Mouse (Mus musculus) MEL (cell line): ENCODE results near the gene Sdc1. TPM values are rescaled to one million over a fixed set of nuclear protein-coding genes. Genes with fewer than 3 reads are reported as not detected.

ENCODE experiments used
- DNase-seq: peaks from one replicate; pipeline ENCODE4 v3.0.0; 2011; ENCODE audit warnings: low read depth, low spot score
- H3K27ac ChIP-seq: 2 replicates; pipeline ENCODE4 v1.5.1; 2012; ENCODE audit warnings: low read depth, mild to moderate bottlenecking, control low read depth, low read length, moderate library complexity; ENCODE audit not compliant: control insufficient read depth
- H3K27me3 ChIP-seq, 2 experiments: fragments of 150-350 bp in 1 of 2; sonication (generic) in 1 of 2; 2 replicates each; pipeline ENCODE4 v1.6.1; 2012; ENCODE audit warnings: low read length in 2 of 2, mild to moderate bottlenecking in 2 of 2, improper control_type of control experiment in 1 of 2, moderate library complexity in 1 of 2; ENCODE audit not compliant: insufficient read depth in 2 of 2, control insufficient read depth in 1 of 2
- H3K36me3 ChIP-seq, 2 experiments: 2 replicates each; pipeline ENCODE4 v1.6.1; 2012 to 2014; ENCODE audit warnings: low read length in 2 of 2, improper control_type of control experiment in 1 of 2, inconsistent platforms in 1 of 2, mild to moderate bottlenecking in 1 of 2; ENCODE audit not compliant: insufficient read depth in 2 of 2, control insufficient read depth in 1 of 2
- H3K4me1 ChIP-seq, 2 experiments: fragments of 150-350 bp in 1 of 2; sonication (generic) in 1 of 2; 2 replicates each; pipeline ENCODE4 v1.6.1; 2012; ENCODE audit warnings: low read length in 2 of 2, improper control_type of control experiment in 1 of 2, mild to moderate bottlenecking in 1 of 2; ENCODE audit not compliant: insufficient read depth in 2 of 2, control insufficient read depth in 1 of 2
- H3K4me3 ChIP-seq, 2 experiments: fragments of 150-350 bp in 1 of 2; sonication (generic) in 1 of 2; 2 replicates each; pipeline ENCODE4 v1.5.1; 2012; ENCODE audit warnings: low read depth in 2 of 2, low read length in 2 of 2, mild to moderate bottlenecking in 2 of 2, moderate library complexity in 2 of 2, control low read depth in 1 of 2, improper control_type of control experiment in 1 of 2; ENCODE audit not compliant: control insufficient read depth in 1 of 2, insufficient read depth in 1 of 2
- H3K79me2 ChIP-seq: 2 replicates; pipeline ENCODE4 v1.6.1; 2012; ENCODE audit warnings: mild to moderate bottlenecking, low read length, moderate library complexity; ENCODE audit not compliant: control insufficient read depth, poor library complexity, insufficient read depth
- H3K9ac ChIP-seq: 2 replicates; pipeline ENCODE4 v1.6.1; 2012; ENCODE audit warnings: low read depth, mild to moderate bottlenecking, control low read depth, low read length, moderate library complexity; ENCODE audit not compliant: control insufficient read depth, poor library complexity, severe bottlenecking
- H3K9me3 ChIP-seq: fragments of 150-350 bp; sonication (generic); replicated peaks from 2 replicates; pipeline ENCODE4 v1.6.1; 2012; ENCODE audit warnings: mild to moderate bottlenecking, low read length, improper control_type of control experiment, moderate library complexity; ENCODE audit not compliant: insufficient read depth
- BHLHE40 ChIP-seq: IDR thresholded peaks from 2 replicates; pipeline ENCODE4 v1.6.1; 2012; ENCODE audit warnings: low read depth, mild to moderate bottlenecking, inconsistent platforms, low read length, improper control_type of control experiment, borderline replicate concordance
- CHD2 ChIP-seq: IDR thresholded peaks from 2 replicates; pipeline ENCODE4 v1.6.1; 2011; ENCODE audit warnings: low read length, improper control_type of control experiment
- CTCF ChIP-seq, 3 experiments: IDR thresholded peaks in 2 of 3; conservative IDR thresholded peaks in 1 of 3; 2 replicates each; pipeline ENCODE4 v1.5.1; 2011 to 2012; ENCODE audit warnings: low read length in 3 of 3, low read depth in 2 of 3, mild to moderate bottlenecking in 2 of 3, improper control_type of control experiment in 1 of 3, inconsistent platforms in 1 of 3, mixed read lengths in 1 of 3, moderate library complexity in 1 of 3; ENCODE audit not compliant: control insufficient read depth in 1 of 3, insufficient read depth in 1 of 3, poor library complexity in 1 of 3, severe bottlenecking in 1 of 3
- E2F4 ChIP-seq: IDR thresholded peaks from 2 replicates; pipeline ENCODE4 v1.6.1; 2011; ENCODE audit warnings: low read depth, low read length, improper control_type of control experiment, borderline replicate concordance
- ELF1 ChIP-seq: IDR thresholded peaks from 2 replicates; pipeline ENCODE4 v1.6.1; 2014; ENCODE audit warnings: low read depth, mild to moderate bottlenecking, inconsistent platforms, low read length, improper control_type of control experiment, moderate library complexity
- EP300 ChIP-seq, 2 experiments: IDR thresholded peaks; 2 replicates each; pipeline ENCODE4 v1.6.1; 2011; ENCODE audit warnings: improper control_type of control experiment in 2 of 2, low read length in 2 of 2, low read depth in 1 of 2, mild to moderate bottlenecking in 1 of 2
- ETS1 ChIP-seq: IDR thresholded peaks from 2 replicates; pipeline ENCODE4 v1.6.1; 2012; ENCODE audit warnings: low read depth, mild to moderate bottlenecking, inconsistent platforms, low read length, improper control_type of control experiment, moderate library complexity
- GABPA ChIP-seq: IDR thresholded peaks from 2 replicates; pipeline ENCODE4 v1.6.1; 2012; ENCODE audit warnings: low read depth, mild to moderate bottlenecking, inconsistent platforms, low read length, improper control_type of control experiment, moderate library complexity
- GATA1 ChIP-seq: IDR thresholded peaks from 2 replicates; pipeline ENCODE4 v1.6.1; 2011; ENCODE audit warnings: low read depth, low read length, improper control_type of control experiment
- HCFC1 ChIP-seq: IDR thresholded peaks from 2 replicates; pipeline ENCODE4 v1.6.1; 2012; ENCODE audit warnings: low read depth, mild to moderate bottlenecking, inconsistent platforms, low read length, improper control_type of control experiment, moderate library complexity
- JUND ChIP-seq: IDR thresholded peaks from 2 replicates; pipeline ENCODE4 v1.6.1; 2011; ENCODE audit warnings: low read depth, mild to moderate bottlenecking, improper control_type of control experiment, low read length
- KAT2A ChIP-seq: conservative IDR thresholded peaks from 2 replicates; pipeline ENCODE4 v1.6.1; 2012; ENCODE audit warnings: low read depth, low read length, improper control_type of control experiment, inconsistent platforms
- MAFK ChIP-seq: IDR thresholded peaks from 2 replicates; pipeline ENCODE4 v1.6.1; 2011; ENCODE audit warnings: low read depth, mild to moderate bottlenecking, low read length, improper control_type of control experiment, borderline replicate concordance
- MAZ ChIP-seq: IDR thresholded peaks from 2 replicates; pipeline ENCODE4 v1.6.1; 2012; ENCODE audit warnings: low read depth, mild to moderate bottlenecking, inconsistent platforms, low read length, improper control_type of control experiment
- MEF2A ChIP-seq: IDR thresholded peaks from 2 replicates; pipeline ENCODE4 v1.6.1; 2014; ENCODE audit warnings: low read depth, mild to moderate bottlenecking, inconsistent platforms, low read length, improper control_type of control experiment; ENCODE audit not compliant: poor library complexity, insufficient replicate concordance, severe bottlenecking; ENCODE audit errors: extremely low read depth
- MXI1 ChIP-seq: IDR thresholded peaks from 2 replicates; pipeline ENCODE4 v1.6.1; 2011; ENCODE audit warnings: mild to moderate bottlenecking, low read depth, low read length, improper control_type of control experiment
- MYB ChIP-seq: IDR thresholded peaks from 2 replicates; pipeline ENCODE4 v1.6.1; 2011; ENCODE audit warnings: mild to moderate bottlenecking, low read depth, low read length, improper control_type of control experiment
- MYC ChIP-seq: IDR thresholded peaks from 2 replicates; pipeline ENCODE4 v1.6.1; 2011; ENCODE audit warnings: low read depth, mild to moderate bottlenecking, low read length, improper control_type of control experiment, moderate library complexity
- NELFE ChIP-seq: IDR thresholded peaks from 2 replicates; pipeline ENCODE4 v1.6.1; 2011; ENCODE audit warnings: low read depth, low read length, improper control_type of control experiment
- POLR2AphosphoS2 ChIP-seq: IDR thresholded peaks from 2 replicates; pipeline ENCODE4 v1.6.1; 2011; ENCODE audit warnings: low read length, improper control_type of control experiment
- POLR2AphosphoS5 ChIP-seq: IDR thresholded peaks from 2 replicates; pipeline ENCODE4 v1.6.1; 2012; ENCODE audit warnings: low read depth, borderline replicate concordance, mild to moderate bottlenecking, inconsistent platforms, low read length, moderate library complexity, mixed read lengths
- RAD21 ChIP-seq: IDR thresholded peaks from 2 replicates; pipeline ENCODE4 v1.6.1; 2011; ENCODE audit warnings: mild to moderate bottlenecking, low read depth, low read length, improper control_type of control experiment
- RCOR1 ChIP-seq: IDR thresholded peaks from 2 replicates; pipeline ENCODE4 v1.6.1; 2012; ENCODE audit warnings: low read depth, mild to moderate bottlenecking, inconsistent platforms, low read length, improper control_type of control experiment
- SIN3A ChIP-seq: IDR thresholded peaks from 2 replicates; pipeline ENCODE4 v1.6.1; 2012; ENCODE audit warnings: low read length, improper control_type of control experiment, inconsistent platforms
- SMC3 ChIP-seq: IDR thresholded peaks from 2 replicates; pipeline ENCODE4 v1.6.1; 2011; ENCODE audit warnings: low read depth, low read length, improper control_type of control experiment
- TAL1 ChIP-seq: IDR thresholded peaks from 2 replicates; pipeline ENCODE4 v1.6.1; 2012; ENCODE audit warnings: mild to moderate bottlenecking, inconsistent platforms, low read length, moderate library complexity, mixed read lengths
- TCF12 ChIP-seq: IDR thresholded peaks from 2 replicates; pipeline ENCODE4 v1.6.1; 2014; ENCODE audit warnings: low read depth, mild to moderate bottlenecking, inconsistent platforms, low read length, improper control_type of control experiment, moderate library complexity
- UBTF ChIP-seq: IDR thresholded peaks from 2 replicates; pipeline ENCODE4 v1.6.1; 2012; ENCODE audit warnings: low read depth, mild to moderate bottlenecking, inconsistent platforms, low read length, improper control_type of control experiment, moderate library complexity, borderline replicate concordance; ENCODE audit not compliant: insufficient read depth
- USF1 ChIP-seq: IDR thresholded peaks from 2 replicates; pipeline ENCODE4 v1.6.1; 2014; ENCODE audit warnings: low read depth, mild to moderate bottlenecking, inconsistent platforms, low read length, improper control_type of control experiment, moderate library complexity
- USF2 ChIP-seq, 2 experiments: IDR thresholded peaks; 2 replicates each; pipeline ENCODE4 v1.6.1; 2011 to 2012; ENCODE audit warnings: improper control_type of control experiment in 2 of 2, low read length in 2 of 2, borderline replicate concordance in 1 of 2, inconsistent platforms in 1 of 2, low read depth in 1 of 2, mild to moderate bottlenecking in 1 of 2; ENCODE audit not compliant: insufficient read depth in 1 of 2
- ZC3H11A ChIP-seq: IDR thresholded peaks from 2 replicates; pipeline ENCODE4 v1.6.1; 2012; ENCODE audit warnings: low read depth, mild to moderate bottlenecking, inconsistent platforms, low read length, improper control_type of control experiment
- ZKSCAN1 ChIP-seq: IDR thresholded peaks from 2 replicates; pipeline ENCODE4 v1.6.1; 2012; ENCODE audit warnings: low read depth, mild to moderate bottlenecking, inconsistent platforms, low read length, improper control_type of control experiment, moderate library complexity
- ZMIZ1 ChIP-seq: IDR thresholded peaks from 2 replicates; pipeline ENCODE4 v1.6.1; 2012; ENCODE audit warnings: low read depth, mild to moderate bottlenecking, inconsistent platforms, low read length, improper control_type of control experiment, moderate library complexity
- ZNF384 ChIP-seq: IDR thresholded peaks from 2 replicates; pipeline ENCODE4 v1.6.1; 2012; ENCODE audit warnings: low read depth, mild to moderate bottlenecking, inconsistent platforms, low read length, improper control_type of control experiment
- polyA plus RNA-seq, 2 experiments: library from polyadenylated mRNA; stranded (reverse) in 1 of 2; unstranded in 1 of 2; fragments of >175 nt in 1 of 2; fragments of >200 nt in 1 of 2; gene quantifications; 2 replicates each; pipeline versions ENCODE4 v1.2.1 to v1.2.4; 2012; ENCODE audit warnings: low replicate concordance in 2 of 2, low read depth in 1 of 2; ENCODE audit not compliant: insufficient read length in 2 of 2, insufficient read depth in 1 of 2, missing spikeins in 1 of 2
- total RNA-seq: library from RNA; depleted of rRNA; stranded (reverse); fragments of 300-350 nt; gene quantifications from 2 replicates; pipeline ENCODE4 v1.2.3, GENCODE M21; 2012; rRNA removed

Gene Sdc1
- 25.3 and 32.3 TPM in 2 replicates for total RNA-seq
- polyA plus RNA-seq: 10 to 100 TPM in 1 of 2 experiments, not detected in 1; 33.6 TPM

GRCm38 (mm10) chr12:8770946-8771843, at the start of gene Sdc1:
Gene Sdc1, plus strand, starts transcription at chr12:8771323.
- H3K9ac ChIP-seq: peak within 1 kb of the TSS; percentile 90
- H3K9me3 ChIP-seq: no peaks in the 10 kb centered on the region
- peak within 1 kb of the TSS; percentile 47 for H3K27ac ChIP-seq
- peaks cover 23% of the 10 kb centered on the region for H3K79me2 ChIP-seq
- peak; percentile 91 for DNase-seq
- H3K27me3 ChIP-seq: no peaks in the 10 kb centered on the region
- peaks cover 0 to 15% of the 10 kb centered on the region in 2 experiments; a peak in 2 of 4 replicates for H3K4me1 ChIP-seq
- peaks cover 0 to 7% of the 10 kb centered on the region in 2 experiments; a peak in 2 of 4 replicates for H3K36me3 ChIP-seq
- H3K4me3 ChIP-seq: peak within 1 kb of the TSS; percentile 86 to 87
- no peak for TF ChIP-seq POLR2AphosphoS5
- peak; percentile 5 for TF ChIP-seq RAD21
- TF ChIP-seq MXI1: peak; percentile 80; the same call in 1 of the 2 replicates
- no peak for TF ChIP-seq JUND
- no peak for TF ChIP-seq GABPA
- TF ChIP-seq USF2 (IDR thresholded peaks at IDR 0.05; ENCODE audit: borderline replicate concordance in 1 of 2, insufficient read depth in 1 of 2, low read depth in 1 of 2, low read length in 2 of 2): no peak
- no peak for TF ChIP-seq POLR2AphosphoS2
- no peak for TF ChIP-seq ELF1
- TF ChIP-seq EP300 (IDR thresholded peaks at IDR 0.05; ENCODE audit: low read depth in 1 of 2, low read length in 2 of 2): no peak
- TF ChIP-seq TCF12: no peak; the same call in 1 of the 2 replicates
- no peak for TF ChIP-seq ZNF384
- no peak for TF ChIP-seq MEF2A
- 0 out of 2 replicates have a peak, but pooled peaks have one; percentile 26 for TF ChIP-seq ETS1
- TF ChIP-seq TAL1: no peak
- no peak for TF ChIP-seq GATA1
- TF ChIP-seq CHD2: no peak
- TF ChIP-seq KAT2A: no peak
- no peak for TF ChIP-seq USF1
- no peak for TF ChIP-seq ZKSCAN1
- TF ChIP-seq ZMIZ1: peak; percentile 72; the same call in 1 of the 2 replicates
- TF ChIP-seq E2F4: no peak; the same call in 1 of the 2 replicates
- TF ChIP-seq MYC: no peak
- TF ChIP-seq SIN3A: no peak
- TF ChIP-seq BHLHE40: no peak
- TF ChIP-seq RCOR1: no peak
- 0 out of 2 replicates have a peak, but pooled peaks have one; percentile 25 for TF ChIP-seq HCFC1
- TF ChIP-seq MAFK: no peak
- peak; percentile 9; the same call in 1 of the 2 replicates for TF ChIP-seq SMC3
- no peak; the same call in none of the 2 replicates for TF ChIP-seq UBTF
- peak; percentile 89 for TF ChIP-seq NELFE
- no peak for TF ChIP-seq ZC3H11A
- peak in 2 of 3 experiments; percentile 49 to 59; a peak in 4 of 6 replicates for TF ChIP-seq CTCF (IDR thresholded peaks at IDR 0.05 in 2 of 3, conservative IDR thresholded peaks at IDR 0.05 in 1 of 3; ENCODE audit: control insufficient read depth in 1 of 3, insufficient read depth in 1 of 3, low read depth in 2 of 3, low read length in 3 of 3, poor library complexity in 1 of 3, severe bottlenecking in 1 of 3)
- TF ChIP-seq MAZ: no peak
- no peak for TF ChIP-seq MYB
